Mouse (Mus musculus) liver, adult (tissue): ENCODE measurements around the gene Reep3.

Source experiments
- GATA4 ChIP-seq: IDR thresholded peaks from 2 replicates; pipeline ENCODE4 v1.6.1; 2014; ENCODE audit warnings: mild to moderate bottlenecking, low read length; ENCODE audit not compliant: insufficient replicate concordance

Reep3 gene

DNA sequence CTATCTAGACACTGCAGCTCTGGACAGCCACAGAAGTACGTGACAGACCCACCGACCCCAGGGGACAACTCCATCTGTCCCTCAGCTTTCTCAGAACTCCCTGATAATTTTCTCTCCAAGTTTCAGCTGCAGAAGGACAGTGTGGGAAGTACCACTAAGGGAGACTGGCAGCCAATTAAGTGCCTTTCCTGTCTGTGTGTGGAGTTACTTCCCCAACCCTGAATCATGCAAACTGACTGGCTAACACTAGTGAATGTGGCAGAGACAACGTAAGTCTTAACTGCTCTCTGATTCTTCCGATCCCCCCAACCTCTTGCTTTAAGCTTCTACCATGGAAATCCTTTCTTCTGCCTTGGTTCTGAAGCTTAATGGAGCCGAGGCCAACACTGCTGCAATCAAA, 60.6 kb downstream of the Reep3 start:
- TF ChIP-seq GATA4 = no peak

DNA sequence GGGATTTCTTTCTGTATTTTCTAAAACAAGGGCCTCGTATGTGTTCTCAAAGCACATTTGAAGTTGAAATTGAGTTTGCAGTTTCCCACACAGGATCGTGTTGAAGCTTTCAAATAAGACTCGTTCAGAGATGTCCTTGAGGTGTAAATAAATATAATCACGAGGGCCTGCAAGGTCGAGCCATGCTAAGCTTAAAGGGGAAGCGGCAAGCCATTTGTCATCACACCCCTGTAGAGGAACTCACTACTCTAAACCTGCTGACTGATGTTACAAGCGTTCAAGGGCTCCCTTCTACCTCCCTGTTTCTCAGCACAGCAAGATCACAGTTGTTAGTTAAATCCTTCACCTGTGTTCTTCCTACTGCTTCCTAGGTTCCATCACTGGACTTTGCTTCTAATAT, 65.6 kb downstream of the Reep3 start:
- no peak for TF ChIP-seq GATA4

DNA sequence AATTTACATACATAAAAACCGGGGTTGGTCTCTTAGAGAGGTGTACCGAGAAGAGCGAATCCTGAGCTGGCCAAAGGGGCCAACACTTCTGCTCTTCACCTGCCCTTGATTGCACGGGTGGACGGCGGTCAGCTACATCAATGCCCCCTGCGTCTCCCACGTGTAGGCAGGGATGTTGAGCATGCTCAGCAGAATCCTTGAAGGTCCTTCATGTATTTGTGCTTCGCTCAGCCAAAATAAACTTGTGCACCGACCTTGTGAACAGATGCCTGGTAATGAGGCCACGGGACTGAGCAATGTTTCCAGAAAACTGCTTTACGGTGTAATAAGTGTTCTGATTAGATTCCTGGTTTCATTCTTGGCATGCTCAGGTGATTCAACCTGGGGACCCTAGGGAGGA, 67.4 kb downstream of the Reep3 start:
- TF ChIP-seq GATA4 = no peak

DNA sequence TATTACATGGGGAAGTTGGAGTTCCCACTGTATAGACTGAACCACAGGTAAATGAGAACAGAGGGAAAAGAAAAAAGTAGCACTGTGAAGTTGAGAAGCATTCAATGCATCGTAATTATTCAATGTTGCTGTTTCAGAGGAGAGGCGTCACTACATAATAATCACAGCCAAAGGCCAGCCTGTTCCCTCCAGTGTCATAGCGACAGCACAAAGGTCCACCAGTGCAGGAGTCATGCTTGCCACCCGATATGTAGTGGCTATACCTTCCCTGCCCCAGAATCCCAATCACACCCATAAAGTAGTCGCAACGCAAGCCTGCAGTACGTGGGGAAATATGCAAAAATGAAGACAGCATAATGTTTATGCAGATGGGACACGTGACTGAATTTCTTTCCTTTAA, 70.4 kb downstream of the Reep3 start:
- TF ChIP-seq GATA4 = no peak

DNA sequence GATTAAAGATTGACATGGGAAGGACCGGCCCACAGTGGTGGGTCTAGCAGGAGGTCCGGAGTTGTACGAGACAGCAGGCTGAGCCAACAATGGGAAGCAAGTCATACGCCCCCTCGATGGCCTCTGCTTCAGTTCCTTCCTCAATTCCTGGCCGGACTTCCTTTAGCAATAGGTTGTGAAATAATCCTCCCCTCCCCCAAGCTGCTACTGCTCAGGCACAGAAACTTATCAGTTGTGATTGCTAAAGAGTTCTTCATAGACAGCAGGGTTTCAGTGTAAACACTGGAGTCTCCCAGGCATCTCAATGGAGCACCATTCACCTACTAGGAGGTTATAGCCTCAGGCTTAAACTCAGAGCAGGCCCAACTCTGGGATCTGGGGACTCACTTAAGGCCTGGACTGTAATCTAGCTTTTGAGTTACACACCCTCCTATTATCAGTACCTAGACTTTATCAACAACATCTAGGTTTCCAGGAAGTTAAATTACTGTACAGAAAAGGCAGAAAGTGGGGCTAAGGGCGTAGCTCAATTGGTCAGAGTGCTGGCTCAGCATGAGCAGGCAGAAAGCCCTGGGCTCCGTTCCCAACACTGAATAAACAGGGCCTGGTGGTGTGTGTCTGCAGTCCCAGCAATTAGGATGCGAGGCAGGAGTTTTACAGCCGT, 71.0 kb downstream of the Reep3 start:
- peak; percentile 93 for TF ChIP-seq GATA4

DNA sequence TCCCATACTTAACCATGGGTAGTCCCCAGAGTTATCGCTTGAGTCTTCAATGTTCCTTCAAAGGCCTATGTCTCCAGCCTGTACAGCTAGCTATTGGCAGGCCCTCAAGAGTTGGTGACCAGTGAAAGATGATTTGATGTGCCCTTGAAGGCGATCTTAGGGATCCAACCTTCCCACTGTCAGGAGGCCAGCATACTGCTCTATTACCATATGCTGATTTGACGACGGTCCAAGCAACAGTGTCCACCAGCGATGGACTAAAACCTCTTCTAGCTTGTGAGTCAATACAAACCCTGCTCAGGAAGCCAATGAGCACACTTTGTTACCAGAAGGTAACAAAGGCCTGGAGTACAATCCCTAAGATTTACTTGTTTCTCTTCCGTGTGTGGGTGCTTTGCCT, 72.4 kb downstream of the Reep3 start:
- no peak for TF ChIP-seq GATA4

DNA sequence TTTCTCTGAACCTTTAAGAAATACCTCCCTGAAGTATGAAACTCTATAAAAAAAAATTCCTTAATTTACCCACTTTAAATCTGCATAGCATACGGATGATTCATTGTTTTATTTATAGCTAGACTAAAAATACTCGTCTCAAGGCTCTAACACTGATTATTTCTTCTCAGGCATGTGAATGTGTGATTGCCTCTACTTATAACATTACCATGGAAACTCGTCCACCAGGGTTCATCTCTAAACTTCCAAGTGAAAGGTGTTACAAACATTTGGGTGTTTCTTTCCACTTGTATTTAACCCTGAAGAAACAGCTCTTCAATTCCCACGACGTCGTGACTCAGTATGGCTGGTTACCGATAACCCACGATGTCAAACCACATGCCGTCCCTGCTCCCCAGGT, 73.7 kb downstream of the Reep3 start:
- no peak for TF ChIP-seq GATA4

DNA sequence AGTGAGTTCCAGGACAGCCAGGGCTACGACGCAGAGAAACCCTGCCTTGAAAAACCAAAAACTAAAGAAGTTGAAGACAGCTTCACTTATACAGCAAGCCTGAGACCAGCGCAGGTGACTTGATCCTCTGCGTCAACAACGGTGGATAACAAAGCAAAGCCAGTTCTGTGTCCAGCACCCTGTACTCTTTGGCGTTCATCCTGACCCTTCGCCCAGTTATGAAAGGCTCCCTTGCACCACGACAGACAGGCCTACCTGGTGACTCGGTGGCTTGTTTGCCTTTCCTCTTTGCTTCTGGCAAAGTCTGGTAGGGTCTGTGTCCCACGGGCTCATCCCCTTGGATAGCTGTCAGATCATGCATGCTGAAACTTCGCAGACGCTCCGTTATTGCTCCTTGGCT, 75.3 kb downstream of the Reep3 start:
- no peak for TF ChIP-seq GATA4

DNA sequence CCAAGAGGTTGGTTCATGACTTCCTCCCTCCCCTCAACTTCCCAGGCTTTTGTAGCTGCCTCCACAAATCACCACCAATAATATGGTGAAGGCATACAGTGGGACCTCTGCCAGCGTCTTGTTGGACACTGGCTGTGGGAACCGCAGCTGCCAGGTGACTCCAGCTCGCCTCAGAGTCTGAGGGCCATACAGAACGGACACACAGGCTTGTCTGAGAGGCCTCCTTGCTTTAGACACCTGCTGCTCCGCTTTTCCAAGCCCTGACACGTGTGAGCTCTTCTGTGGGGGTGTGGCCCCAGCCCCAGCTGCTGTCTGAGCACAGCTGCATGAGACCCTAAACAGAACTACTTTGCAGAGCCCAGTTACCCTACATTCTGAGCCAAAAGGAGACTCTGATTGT, 77.9 kb downstream of the Reep3 start:
- no peak for TF ChIP-seq GATA4

DNA sequence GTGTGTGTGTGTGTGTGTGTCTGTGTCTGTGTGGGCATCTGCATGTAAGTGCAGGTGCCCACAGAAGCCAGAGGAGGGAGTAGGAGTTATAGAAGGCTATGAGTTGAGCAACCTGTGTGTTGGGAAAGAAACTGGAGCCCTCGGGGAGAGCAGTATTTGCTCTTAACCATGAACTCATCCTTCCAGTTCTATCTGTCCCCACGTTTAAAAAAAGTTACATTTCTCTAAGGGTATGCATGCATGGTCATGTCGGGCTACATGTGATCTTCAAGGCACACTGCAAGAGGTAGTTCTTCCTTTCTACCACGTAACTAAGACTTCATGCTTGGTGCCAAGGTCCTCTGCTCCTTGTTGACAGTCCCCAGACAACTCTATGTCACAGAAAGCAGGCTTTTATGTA, 78.9 kb downstream of the Reep3 start:
- TF ChIP-seq GATA4 = no peak

DNA sequence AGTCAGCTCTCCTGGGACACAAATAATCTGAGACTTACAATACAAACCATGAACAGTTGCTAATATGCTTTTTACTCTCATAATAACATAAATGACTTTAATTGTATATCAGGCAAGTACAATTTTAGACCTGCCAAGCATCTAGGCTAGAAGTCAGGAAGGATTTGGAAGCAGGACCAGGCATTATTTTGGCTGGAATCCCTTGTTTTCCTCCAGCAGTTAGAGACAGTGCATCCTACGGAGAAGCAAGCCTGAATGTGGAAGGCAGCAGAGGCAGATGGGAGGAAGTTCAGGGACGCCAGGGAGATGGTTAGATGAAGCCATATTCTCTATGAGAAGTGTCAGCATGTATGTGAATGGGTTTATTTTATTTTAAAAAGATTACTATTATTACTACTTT, 79.4 kb downstream of the Reep3 start:
- TF ChIP-seq GATA4 = no peak

DNA sequence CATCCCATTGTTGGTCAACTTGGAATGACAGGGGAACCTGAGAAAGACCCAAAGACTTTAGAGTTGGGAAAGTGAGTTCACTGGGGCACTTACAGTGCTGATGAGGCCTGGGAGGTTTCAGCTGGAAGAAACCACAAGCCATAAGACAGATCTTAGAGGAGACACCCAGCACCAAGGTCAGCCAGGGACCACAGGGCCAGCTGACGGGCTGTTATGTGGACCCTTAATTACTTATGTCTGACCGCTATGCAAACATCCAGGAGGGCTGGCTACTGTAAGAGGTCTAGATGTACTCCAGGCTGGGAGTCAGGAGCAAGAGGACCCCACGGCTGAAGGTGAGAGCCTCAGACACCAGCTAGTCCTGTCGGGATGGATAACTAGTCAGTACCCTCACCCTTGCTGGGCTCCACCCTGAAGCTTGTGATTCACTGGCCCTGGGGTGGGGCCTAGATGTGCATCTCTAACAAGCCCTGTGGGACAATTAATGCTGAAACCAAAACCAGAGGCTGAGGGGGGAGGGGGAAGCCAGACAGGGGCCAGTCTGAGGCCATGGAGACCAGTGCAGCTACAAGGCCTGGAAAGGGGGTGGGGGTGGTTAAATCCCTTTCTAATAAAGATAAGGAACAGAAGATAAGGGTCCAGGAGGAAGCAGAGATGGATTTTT, 80.0 kb downstream of the Reep3 start:
- TF ChIP-seq GATA4 = no peak

DNA sequence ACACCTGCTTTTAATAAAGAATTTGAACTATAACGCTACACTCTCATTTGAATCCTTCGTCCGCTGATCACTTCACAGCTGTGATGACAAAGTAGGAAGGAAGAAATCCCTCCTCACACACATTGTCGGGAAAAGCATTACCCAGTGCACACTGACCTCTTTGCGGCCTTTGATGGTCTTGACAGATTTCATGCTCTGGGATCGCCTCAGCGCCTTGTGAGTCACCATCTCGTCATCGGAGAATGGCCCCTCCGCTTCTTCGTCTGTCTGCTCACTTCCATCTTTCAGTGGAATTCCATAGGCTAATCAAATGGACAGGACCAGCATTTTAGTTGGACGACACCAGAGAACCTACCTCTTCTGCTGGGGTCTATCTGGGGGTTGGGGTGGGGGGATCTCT, 82.0 kb downstream of the Reep3 start:
- TF ChIP-seq GATA4 = no peak

DNA sequence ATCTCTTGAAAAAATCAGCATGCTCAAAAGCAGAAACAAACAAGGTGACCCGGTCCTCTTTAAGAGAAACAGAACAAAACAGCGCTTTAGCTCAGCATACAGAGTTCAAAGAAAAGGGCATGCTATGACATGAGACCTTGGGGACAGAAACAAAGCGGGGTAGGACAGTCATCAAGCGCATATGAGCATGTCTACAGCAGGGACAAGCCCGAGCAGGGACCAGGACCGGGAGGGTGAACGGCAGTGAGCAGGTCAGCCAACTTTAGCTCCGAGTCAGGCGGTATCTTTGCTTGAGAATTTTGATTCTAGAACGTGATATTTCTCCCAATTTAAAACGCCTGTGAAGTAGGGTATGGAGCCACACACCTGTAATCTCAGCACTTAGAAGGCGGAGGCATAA, 86.2 kb downstream of the Reep3 start:
- no peak for TF ChIP-seq GATA4

DNA sequence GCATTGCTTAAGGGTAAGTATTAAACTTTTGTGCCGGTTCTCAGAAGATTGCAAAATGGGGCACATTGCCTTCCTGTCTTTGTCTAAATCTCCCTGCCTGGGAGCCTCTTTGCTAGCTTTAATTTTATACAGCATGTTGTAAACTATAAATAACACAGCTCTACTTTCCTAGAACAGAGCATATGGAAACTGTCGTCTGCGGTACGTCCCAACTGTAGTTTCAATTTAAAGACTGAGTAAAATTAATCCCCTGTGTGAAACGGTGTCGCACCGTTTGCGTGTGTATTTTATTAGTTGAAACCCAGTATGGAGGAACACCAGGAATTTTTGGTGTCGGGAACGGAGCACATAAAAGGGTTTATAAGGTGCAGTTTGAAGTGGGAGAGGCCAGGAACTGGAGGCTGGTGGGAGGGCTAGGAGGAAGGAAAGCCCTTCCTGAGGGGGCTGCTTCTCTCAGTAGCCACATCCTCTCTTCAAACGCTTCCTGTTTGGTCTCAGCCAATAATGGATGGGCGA, 92.2 kb downstream of the Reep3 start:
- no peak for TF ChIP-seq GATA4

DNA sequence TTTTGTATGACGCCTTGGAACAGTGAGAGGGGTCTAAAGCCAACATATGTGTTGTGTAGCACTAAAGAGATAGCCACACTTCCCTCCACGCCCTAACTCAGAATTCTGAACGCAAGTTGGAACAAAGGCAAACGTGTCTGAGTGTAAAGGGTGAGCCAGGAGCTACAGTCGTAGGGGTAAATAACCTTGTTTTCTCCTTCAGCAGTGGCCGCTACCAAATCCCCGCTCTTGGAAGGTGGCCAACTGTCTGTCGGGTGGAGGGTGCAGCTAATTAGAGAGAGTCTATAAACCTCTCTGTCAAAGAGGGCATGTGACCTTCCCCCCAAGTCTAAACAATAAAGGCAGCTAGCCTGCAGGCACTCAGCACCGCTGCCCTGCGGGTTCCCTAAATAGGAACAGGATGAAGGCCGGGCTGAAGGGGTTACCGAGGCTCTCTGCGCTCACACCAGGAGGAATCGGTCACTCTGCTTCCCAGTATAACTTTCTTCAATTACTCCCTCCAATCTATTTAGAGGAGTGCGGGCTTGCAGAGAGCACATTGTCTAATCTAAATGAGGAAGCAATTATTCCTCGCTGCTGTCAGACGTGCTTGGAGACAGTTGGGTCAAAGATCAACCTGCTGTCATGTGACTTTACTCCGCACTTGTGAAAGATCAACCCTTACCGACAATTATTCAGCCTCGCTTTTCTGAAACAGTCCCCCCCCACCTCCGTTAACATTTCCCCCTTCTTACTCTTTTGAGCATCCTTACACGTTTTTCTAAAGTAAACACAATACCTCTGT, 92.8 kb downstream of the Reep3 start:
- TF ChIP-seq GATA4 = peak; percentile 85; the same call in 1 of the 2 replicates

DNA sequence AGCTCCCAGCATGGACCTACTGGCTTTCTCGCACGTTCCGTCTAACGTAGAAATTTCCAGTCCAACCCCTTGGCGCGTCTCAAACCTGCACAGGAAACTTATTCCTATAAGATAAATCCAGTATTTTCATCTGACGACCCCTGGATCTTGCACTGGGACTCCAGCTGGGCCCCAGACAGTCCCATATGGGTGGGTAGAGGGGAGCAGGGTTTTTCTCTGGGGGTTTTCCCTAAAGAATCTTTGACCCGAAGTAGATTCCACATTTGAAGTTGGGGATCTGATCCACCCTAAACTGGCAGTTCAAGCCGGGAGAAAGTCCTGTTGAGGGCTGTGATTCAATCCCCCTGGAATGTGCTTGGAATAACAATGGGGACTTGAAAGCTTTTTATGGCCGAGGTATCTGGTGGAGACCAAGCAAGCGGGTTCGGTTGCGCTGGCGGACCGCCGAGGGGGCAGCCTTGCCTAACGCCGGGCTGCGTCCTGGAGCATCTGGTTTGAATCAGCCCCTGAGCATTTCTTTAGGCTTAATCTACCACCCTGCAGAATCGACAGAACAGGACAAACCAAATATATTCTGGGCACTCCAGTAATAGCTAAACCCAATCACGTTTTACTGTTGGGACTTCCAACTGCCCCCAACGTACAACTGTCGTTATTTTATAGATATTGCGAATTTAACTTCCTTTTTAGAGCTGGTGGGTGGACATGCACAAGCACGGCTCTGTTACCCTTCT, 93.6 kb downstream of the Reep3 start:
- TF ChIP-seq GATA4 = no peak
